Mouse (Mus musculus): ENCODE measurements at regions not wholly inside any gene's neighbourhood (a gene's known extent, or its start where the extent isn't known, plus 50 kb on each side); places are given as distances from the start of the nearest gene placed in this dataset.

GRCm38 (mm10) chr11:57958233-57958632 is 50.6 kb upstream of the Larp1 start:
- DNase-seq (ENCODE audit: low spot score in 2 of 2), result no peak

- DNase-seq (ENCODE audit: low spot score in 2 of 2), result no peak
These were observed 52.0 kb upstream of the Larp1 start for GRCm38 (mm10) chr11:57956909-57957308.

GRCm38 (mm10) chr11:57956076-57956475 is 52.8 kb upstream of the Larp1 start:
- no peak for DNase-seq (ENCODE audit: low spot score in 2 of 2)

DNA sequence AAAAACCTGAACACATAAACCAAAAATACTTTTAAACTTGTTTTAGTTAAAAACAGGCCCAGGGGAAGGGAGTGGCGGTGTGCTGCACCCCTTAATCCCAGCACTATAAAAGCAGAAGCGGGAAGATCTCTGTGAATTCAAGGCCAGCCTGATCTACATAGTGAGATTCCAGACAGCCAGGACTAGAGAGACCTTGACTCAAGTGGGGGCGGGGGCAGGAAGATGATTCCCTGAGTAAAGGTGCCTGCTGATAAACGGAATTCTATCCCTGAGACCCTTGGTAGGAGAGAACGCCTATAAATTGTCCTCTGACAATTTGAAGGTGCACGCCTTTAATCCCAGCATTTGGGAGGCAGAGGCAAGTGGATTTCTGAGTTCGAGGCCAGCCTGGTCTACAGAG is 53.4 kb upstream of the Larp1 start:
- no peak for DNase-seq (ENCODE audit: low spot score in 2 of 2)

DNA sequence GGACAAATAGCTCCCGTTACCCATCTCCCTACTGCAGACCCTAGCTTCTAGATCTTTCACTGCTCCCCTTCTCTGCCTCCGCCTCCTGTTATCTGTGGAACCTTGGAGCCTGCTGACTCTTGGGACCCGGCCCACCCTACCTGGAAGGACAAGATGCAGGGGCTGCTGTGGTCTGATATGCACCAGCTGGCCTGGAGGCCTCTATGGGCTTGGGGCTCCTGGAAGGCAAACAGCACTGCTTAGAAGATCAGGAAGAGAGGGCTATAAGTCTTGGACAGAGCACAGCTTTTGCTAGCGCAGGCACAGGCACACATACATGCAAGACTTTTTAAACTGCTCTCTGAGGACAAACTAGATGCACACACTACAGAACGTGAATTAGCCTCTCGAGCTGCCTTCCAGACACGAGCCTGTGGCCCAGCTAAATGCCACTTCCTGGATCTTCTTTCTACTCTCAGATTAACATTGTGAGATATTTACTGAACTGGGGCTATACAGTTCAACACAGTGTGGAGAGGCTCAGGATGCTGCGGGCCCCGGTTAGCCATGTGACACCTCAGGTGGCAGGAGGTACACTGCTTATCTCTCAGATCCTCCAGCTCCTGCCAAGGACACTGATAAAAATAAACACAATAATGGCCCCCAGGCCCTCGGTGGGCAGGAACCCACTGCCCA is 54.2 kb upstream of the Larp1 start:
- DNase-seq (ENCODE audit: low spot score in 2 of 2), result no peak

DNA sequence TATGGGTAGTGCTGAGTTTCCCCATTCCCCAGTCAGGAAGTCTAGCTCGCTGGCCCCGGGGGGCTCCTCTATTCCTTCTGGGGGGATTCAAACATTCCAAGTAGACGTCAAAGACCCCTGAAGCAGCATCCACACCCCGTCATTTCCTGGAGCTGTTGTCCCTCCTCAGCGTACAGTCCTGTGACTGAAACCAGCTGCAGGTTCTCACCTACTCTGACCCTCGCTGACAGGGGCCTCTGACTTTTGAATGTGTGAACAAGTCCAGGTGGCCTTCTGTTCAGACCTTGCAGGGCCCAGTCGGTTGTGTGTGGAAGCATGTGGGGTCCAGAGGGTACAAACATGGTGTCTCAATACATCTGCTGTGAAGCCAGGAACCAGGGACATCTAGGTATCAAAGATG is 55.2 kb upstream of the Larp1 start:
- no peak for DNase-seq (ENCODE audit: low spot score in 2 of 2)

DNA sequence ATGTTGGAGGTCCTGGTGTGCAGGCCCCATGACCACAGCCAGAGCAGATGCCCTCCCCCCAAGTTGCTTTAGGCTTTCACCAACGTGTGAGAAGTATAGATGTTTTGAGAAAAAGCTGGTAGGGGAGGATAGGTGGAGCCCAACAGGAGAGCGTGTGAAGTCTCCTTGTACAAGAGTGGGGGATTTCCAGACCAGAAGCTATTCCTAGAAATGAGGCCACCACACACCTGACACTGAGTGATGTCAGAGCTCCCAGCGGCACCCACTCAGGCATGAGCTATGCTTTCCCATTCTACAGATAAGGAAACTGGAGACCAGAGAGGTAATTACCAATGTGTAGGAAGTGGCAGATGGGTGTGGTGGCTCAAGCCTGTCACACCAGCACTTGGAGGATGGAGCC is 56.2 kb upstream of the Larp1 start:
- DNase-seq (ENCODE audit: low spot score in 2 of 2), result no peak

- DNase-seq (ENCODE audit: low spot score in 2 of 2), result no peak
These were observed 57.1 kb upstream of the Larp1 start for GRCm38 (mm10) chr11:57951541-57952326.

DNA sequence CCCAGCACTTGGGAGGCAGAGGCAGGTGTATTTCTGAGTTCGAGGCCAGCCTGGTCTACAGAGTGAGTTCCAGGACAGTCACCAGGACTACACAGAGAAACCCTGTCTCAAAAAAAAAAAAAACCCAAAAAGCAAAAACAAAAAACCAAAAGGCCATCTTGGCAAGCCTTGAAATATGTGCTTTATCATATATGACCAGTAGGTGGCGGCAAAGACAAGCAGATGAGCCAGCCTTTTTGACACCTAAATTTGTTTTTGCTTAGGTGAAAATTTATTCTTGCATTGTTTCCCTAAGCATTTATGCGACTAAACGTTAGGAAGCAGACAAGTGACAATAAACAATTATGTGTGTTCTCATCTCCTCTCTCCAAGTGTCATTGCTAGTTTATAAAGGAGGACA is 57.9 kb upstream of the Larp1 start:
- peak in 1 of 2 experiments; percentile 26 for DNase-seq (ENCODE audit: low spot score in 2 of 2)

GRCm38 (mm10) chr11:57949067-57949466 is 59.8 kb upstream of the Larp1 start:
- DNase-seq (ENCODE audit: low spot score in 2 of 2), result no peak

DNA sequence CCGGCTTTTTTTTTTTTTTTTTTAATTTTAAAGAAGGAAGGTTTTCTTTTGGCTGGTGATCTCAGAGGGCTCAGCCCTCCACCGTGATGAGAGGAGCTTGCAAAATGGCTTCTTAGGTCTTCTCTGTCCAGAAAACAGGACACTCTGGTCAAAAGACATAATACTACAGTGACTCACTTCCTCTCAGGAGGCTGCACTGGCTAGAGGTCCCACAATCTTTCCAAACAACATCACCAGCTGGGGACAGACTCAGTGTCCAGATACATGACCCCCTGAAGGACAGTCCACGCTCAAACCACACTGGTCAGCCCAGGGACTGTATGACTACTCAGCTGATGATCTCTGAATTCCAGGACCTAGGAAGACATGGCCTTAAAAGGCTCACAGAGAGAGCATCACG is 61.5 kb upstream of the Larp1 start:
- DNase-seq (ENCODE audit: low spot score in 2 of 2), result no peak

DNA sequence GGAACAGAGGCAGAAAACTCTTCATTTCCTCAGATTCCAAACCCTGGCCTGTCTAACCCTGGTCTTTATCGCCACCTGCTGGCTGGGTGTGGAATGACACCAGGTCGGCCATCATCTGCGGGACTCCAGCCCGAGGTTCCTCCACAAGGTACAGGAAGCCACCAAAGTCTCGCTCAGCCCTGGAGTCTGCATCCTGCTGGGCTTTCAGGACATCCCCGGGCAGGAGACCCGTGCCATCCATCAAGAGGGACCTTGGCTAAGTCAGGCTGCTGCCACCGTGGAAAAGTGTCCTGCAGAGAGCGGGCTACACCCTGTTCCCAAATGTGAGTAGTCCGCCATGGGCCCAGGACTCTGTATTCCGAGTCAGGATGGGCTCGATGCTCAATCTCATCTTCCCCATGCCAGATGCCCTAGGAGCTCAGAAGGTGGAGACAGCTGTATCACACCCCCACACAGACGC is 74.4 kb upstream of the Larp1 start:
- peak; percentile 90 to 93 for DNase-seq (ENCODE audit: low spot score in 2 of 2)

DNA sequence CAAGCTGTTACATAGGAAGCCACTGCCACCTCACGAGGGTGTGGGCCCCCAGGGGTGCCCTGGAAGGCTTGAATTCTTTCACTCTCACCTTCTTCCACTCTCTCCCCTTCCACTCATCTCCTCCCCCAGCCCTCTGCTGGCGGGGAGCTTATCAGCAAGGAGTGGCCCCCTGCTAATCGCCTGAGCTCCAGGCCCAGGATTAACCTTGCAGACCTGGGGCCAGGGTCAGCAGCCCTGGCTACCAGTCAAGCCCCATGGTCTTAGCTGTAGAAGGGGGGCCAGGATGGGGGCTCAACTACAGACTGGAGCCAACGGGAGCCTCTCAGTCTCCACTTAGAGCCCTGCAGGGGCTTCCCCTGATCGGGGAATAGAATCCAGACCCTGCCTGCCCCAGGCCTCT is 75.8 kb upstream of the Larp1 start:
- no peak for DNase-seq (ENCODE audit: low spot score in 2 of 2)

DNA sequence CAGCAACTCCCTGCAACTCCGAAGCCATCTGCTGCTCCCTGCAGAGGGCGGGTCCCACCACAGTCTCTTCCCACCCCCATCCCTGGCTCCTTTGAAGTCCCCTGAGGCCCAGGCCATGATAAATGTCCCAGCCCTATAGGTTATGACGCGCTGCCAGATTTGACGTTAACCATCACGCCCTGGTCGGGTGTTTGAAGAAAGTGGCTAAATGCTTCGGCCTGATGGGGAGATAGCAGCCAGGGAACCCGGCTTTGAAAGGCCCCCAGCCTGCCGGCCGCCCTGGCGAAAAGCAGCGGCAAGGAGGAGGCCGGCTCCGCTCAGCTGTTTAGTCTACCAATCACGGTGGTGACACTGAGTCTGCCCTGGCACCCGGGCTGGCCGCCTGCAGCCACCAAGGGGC is 79.4 kb upstream of the Larp1 start:
- DNase-seq (ENCODE audit: low spot score in 2 of 2), result no peak

DNA sequence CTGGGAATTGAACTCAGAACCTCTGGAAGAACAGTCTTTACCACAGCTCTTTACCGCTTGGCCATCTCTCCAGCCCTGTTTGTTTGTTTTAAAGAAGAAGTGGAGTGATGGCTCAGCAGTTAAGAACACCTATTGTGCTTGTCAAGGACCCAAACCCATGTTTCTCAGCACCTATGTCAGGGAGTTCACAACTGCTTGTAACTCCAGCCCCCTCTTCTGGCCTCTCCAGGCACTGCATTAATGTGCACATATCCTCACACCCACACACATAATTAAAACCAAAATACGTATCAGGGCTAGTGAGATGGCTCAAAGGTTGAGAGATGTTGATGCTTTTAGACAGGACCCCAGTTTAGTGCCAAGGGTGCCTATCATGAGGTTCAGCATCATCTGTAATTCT is 87.6 kb upstream of the Hand1 start:
- DNase-seq (ENCODE audit: low spot score in 2 of 2), result no peak

GRCm38 (mm10) chr11:57918447-57919059 is 85.9 kb upstream of the Hand1 start:
- no peak for DNase-seq (ENCODE audit: low spot score in 2 of 2)

DNA sequence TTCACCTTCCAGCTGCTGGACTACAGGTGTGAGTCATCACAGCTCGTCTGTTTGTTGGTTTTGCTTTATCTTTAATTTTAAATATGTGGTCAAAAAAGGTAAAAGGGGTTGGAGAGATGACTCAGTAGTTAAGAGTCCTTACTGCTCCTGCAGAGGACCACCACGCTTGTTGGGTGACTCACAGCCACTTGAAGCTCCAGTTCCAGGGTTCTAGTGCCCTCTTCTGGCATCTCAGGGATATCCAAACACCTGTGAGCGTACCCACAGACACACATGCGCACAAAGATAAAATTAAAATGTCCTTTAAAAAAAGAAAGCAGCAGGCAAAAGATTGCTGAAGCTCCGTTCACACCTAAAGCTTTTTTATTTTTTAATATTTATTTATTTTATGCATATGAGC is 85.4 kb upstream of the Hand1 start:
- no peak for DNase-seq (ENCODE audit: low spot score in 2 of 2)

DNA sequence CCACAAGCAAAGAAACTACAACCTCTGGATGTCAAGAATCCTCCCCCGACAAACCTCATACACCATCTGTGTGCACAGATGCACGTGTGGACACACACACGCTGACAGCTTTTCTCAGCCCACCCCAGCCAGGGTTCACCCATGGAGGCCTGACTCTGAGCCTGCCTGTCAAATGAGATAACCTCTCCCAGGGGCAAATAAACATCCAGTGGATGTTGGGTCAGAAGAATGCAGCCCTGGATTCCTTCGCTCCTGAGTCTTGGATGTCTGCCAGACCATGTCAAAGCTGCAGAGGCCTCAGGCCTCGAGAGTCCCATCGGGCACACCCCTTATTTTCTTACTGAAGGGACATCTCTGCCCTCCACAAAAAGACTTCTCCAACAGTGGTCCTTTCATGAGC is 83.4 kb upstream of the Hand1 start:
- no peak for DNase-seq (ENCODE audit: low spot score in 2 of 2)

DNA sequence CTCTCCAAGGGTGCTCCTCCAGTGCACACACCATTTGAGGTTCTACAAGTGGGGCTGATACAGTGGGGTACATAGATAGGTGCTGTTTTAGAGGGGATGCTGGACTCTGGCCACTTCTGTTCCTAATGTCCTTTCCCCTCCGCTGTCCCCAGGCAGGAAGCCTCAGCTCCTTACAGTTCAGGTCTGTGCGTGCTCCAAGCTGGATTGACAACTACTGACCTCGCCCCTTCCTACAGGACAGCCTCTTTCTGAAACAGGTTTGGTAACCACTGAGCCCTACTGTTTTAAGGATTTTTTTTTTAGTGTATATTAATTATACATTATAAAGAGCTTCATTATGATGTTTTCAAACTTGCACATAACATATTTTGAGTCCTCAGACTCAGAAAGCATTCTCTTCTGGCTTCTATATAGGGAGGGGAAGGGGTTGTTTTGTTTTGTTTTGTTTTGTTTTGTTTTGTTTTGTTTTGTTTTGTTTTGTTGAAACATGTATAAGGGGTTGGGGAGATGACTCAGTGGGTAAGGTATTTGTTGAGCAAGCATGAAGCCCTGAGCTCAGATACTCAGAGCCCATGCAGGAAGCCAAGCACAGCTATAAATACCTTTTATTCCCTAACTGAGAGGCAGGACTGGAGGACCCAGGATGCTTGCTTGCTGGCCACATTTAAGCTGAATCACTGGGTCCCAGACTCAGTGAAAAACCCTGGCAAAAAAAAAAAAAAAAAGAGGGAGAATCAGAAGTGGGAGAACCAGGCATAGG is 81.4 kb upstream of the Hand1 start:
- no peak for DNase-seq (ENCODE audit: low spot score in 2 of 2)

DNA sequence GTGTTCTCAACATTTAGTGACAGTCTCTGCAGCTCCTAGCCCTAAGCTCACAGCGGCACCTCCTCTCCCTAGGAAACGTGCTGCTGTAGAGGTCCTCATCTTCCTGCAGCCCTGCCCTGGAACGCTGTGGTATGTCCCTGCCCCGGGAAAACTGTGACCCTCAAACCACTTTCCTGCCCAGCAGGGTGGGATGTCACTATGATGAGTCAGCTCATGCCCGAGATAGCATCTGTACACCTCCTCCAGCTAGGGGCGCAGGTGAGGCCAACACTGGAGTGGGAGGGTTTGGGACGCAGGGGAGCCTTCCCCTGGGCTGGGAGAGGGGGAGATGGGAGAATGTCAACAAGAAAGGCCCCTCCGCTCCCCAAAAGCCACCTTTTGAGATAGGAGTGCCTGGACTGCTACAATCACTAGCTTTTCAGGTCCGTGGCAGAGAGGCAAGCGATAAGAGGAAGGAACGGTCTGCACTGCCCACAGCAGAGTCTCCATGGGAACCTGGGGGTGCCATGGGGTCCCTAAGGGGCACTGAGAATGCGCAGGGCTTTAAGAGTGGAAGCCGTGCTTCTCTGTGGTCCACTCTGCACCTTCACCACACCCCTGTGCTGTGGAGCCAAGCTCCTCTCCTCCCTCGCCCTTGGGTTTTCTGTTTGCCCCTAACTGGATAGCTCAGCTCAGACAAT is 80.5 kb upstream of the Hand1 start:
- no peak for DNase-seq (ENCODE audit: low spot score in 2 of 2)

DNA sequence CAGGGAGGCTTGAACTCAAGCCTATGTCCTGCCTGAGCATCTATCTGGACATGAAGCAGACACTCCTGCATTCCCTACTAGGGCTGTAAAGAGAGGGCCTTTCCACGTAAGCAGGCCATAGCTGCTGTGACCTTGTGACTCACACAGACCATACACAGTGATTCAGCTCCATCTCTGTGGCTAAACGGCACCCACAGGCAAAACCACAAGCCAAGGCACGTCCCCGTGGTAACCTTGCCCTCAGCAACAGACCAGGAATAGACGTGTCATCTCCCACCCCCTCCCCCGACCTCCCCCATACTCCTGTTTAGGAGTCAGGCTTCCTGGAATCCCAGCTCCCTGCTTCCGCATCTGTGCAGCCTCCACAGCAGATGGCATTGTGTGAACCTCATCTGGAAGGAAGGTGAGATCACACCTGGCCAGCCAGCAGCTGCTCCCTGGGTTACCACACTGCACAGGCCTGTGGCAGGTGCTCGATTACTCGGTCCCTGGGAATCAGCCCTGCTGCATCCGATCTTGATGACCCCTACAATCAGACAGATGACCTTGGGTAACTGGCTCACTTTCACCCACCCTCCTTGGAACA is 79.2 kb upstream of the Hand1 start:
- DNase-seq (ENCODE audit: low spot score in 2 of 2), result no peak
